Mouse (Mus musculus) testis, adult 10 weeks (tissue): ENCODE data around the gene Klk6. TPM values are rescaled to one million over a fixed set of nuclear protein-coding genes. Genes with fewer than 3 reads are reported as not detected.

Experiments
- polyA plus RNA-seq: library from polyadenylated mRNA; stranded (reverse); fragments of 350-450 nt; fragmentation: Illumina TruSeq; extraction: RNeasy Lipid Tissue Mini Kit (QIAGEN cat#74804); gene quantifications from one replicate; pipeline ENCODE4 v1.2.3, GENCODE M21; 2014; ENCODE audit warnings: low read depth, low replicate concordance

Klk6 gene
- not detected for polyA plus RNA-seq

GRCm38 (mm10) chr7:43824199-43824598, at the start of gene Klk6:
Klk6 (plus strand) TSS chr7:43824499.

GRCm38 (mm10) chr7:43780746-43781145, 43.6 kb upstream of the Klk6 start, which contains the start of gene Klk10:
Klk10 (plus strand) TSS chr7:43781035.

GRCm38 (mm10) chr7:43791591-43791990, 32.7 kb upstream of the Klk6 start, which contains the start of gene Klk9:
Klk9 (plus strand) TSS chr7:43791891.

GRCm38 (mm10) chr7:43797333-43797769, 26.9 kb upstream of the Klk6 start, which contains the start of gene Klk8:
Klk8 (plus strand) TSS chr7:43797577.

GRCm38 (mm10) chr7:43810994-43811393, 13.3 kb upstream of the Klk6 start, which contains the start of gene Klk7:
Klk7 (plus strand) TSS chr7:43811294.

GRCm38 (mm10) chr7:43841701-43842100, 17.4 kb downstream of the Klk6 start, which contains the start of gene Klk5:
Klk5 (plus strand) TSS chr7:43841971.

GRCm38 (mm10) chr7:43880912-43881311, 56.6 kb downstream of the Klk6 start, which contains the start of gene Klk4:
Klk4 (plus strand) TSS chr7:43881160.

Other genes starting within 250 kb of the Klk6 start
- 13.8 TPM for gene Zfp719, start 244.9 kb upstream of the Klk6 start, polyA plus RNA-seq
- 9.2 TPM for gene Zfp819, start 217.3 kb upstream of the Klk6 start, polyA plus RNA-seq
- not detected for gene Ceacam18, start 189.8 kb upstream of the Klk6 start, polyA plus RNA-seq
- 1.0 TPM for gene Siglece, start 164.3 kb upstream of the Klk6 start, polyA plus RNA-seq
- 0.24 TPM for gene Ctu1, start 152.5 kb upstream of the Klk6 start, polyA plus RNA-seq
- gene Klk14, start 134.1 kb upstream of the Klk6 start, polyA plus RNA-seq: not detected
- gene Klk13, start 111.9 kb upstream of the Klk6 start, polyA plus RNA-seq: not detected
- gene Klk12, start 55.6 kb upstream of the Klk6 start, polyA plus RNA-seq: not detected
- gene Klk11, start 49.9 kb upstream of the Klk6 start, polyA plus RNA-seq: not detected
- not detected for gene Klk10, start 43.5 kb upstream of the Klk6 start, polyA plus RNA-seq
- gene Klk9, start 32.6 kb upstream of the Klk6 start, polyA plus RNA-seq: not detected
- gene Klk8, start 26.9 kb upstream of the Klk6 start, polyA plus RNA-seq: not detected
- not detected for gene Klk7, start 13.2 kb upstream of the Klk6 start, polyA plus RNA-seq
- gene Klk5, start 17.5 kb downstream of the Klk6 start, polyA plus RNA-seq: not detected
- gene Klk4, start 56.7 kb downstream of the Klk6 start, polyA plus RNA-seq: not detected
- gene Klk15, start 109.2 kb downstream of the Klk6 start, polyA plus RNA-seq: not detected
- gene Klk1b8, start 126.2 kb downstream of the Klk6 start, polyA plus RNA-seq: 120 TPM
- not detected for gene Klk1b1, start 142.3 kb downstream of the Klk6 start, polyA plus RNA-seq
- gene Klk1b9, start 151.6 kb downstream of the Klk6 start, polyA plus RNA-seq: 11.7 TPM
- not detected for gene Klk1b11, start 171.4 kb downstream of the Klk6 start, polyA plus RNA-seq
- 6.9 TPM for gene Klk1b26, start 187.7 kb downstream of the Klk6 start, polyA plus RNA-seq
- gene Klk1b27, start 227.8 kb downstream of the Klk6 start, polyA plus RNA-seq: 7.8 TPM